16 mouse cellular contexts compared by ENCODE assay signal in the genomic region with DNA sequence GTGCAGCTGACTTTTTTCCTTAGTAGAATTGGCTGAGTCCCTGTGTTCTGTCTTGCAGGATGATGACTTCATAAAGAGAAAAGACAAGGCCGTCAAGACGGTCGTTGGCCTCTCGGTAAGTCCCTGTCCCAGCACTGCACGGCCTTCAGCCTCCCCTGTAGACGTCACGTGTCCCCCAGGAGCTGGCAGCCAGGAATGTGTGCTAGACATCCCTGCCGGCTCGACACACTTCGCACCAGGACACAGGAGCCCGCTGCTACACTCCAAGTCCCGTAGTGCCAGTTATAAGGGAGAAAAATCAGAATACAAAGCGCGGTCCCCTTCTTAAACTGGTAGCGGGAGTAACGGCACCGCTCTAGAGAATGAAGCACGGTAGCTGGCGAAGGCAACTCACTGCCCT.
"Had no signal": no experiment of that assay in that cellular context is flagged by ENCODE, and none has a peak within 500 bp of the region (broad histone marks: within the 10 kb centered on the region; RNA-seq: fewer than 3 reads in every experiment).

No protein-coding gene starts in this region.

- H3K4me3 ChIP-seq: kidney, embryonic 15.5 days; midbrain, embryonic 12.5 days; midbrain, embryonic 15.5 days; neural tube, embryonic 12.5 days; neural tube, embryonic 15.5 days; stomach, embryonic 15.5 days had no signal

- H3K27me3 ChIP-seq: kidney, embryonic 15.5 days; midbrain, embryonic 12.5 days; midbrain, embryonic 15.5 days; neural tube, embryonic 12.5 days; neural tube, embryonic 15.5 days; stomach, embryonic 15.5 days had no signal

- H3K9me3 ChIP-seq: kidney, embryonic 15.5 days; midbrain, embryonic 12.5 days; midbrain, embryonic 15.5 days; neural tube, embryonic 12.5 days; neural tube, embryonic 15.5 days; stomach, embryonic 15.5 days had no signal

- H3K27ac ChIP-seq: kidney, embryonic 15.5 days; liver, embryonic 14.5 days; macrophage; midbrain, embryonic 12.5 days; midbrain, embryonic 15.5 days; neural tube, embryonic 12.5 days; neural tube, embryonic 15.5 days; stomach, embryonic 15.5 days had no signal

- DNase-seq: kidney, postnatal 10 days; kidney, postnatal 36 days; left cerebral cortex, postnatal 4 days; liver, postnatal 0 days; lung, embryonic 14.5 days; right cerebral cortex, postnatal 25 days; spleen, adult 18-20 months; thymus, postnatal 25 days had no signal

- H3K4me1 ChIP-seq: midbrain, embryonic 15.5 days; neural tube, embryonic 12.5 days had no signal
